Mouse (Mus musculus): ENCODE data around the gene Gm49325. TPM values are rescaled to one million over a fixed set of nuclear protein-coding genes. Genes with fewer than 3 reads are reported as not detected.

Gm49325 gene
- 10 to 100 TPM in 1 of 2 experiments, 1 to 10 TPM in 1; 10.0 to 11.4 TPM for total RNA-seq (2021)
- long read RNA-seq, experiment 1, partial matches to known transcripts: 0 of 1 reads
- long read RNA-seq, experiment 1, other reads (novel, unspliced or antisense): 1 of 1 reads
- long read RNA-seq, experiment 2, partial matches to known transcripts: 0 of 16 reads
- long read RNA-seq, experiment 2, other reads (novel, unspliced or antisense): 16 of 16 reads

- peak; percentile 99 for DNase-seq
These were observed at the start of gene Gm49325, which contains the start of gene Sumo3 for GRCm38 (mm10) chr10:77605908-77606826. Gene Gm49325, plus strand, starts transcription at chr10:77606197. Gene Sumo3, plus strand, starts transcription at chr10:77606097.

GRCm38 (mm10) chr10:77556631-77557030, 49.4 kb upstream of the Gm49325 start:
- DNase-seq: no peak

GRCm38 (mm10) chr10:77557641-77558040, 48.4 kb upstream of the Gm49325 start:
- DNase-seq: no peak

DNA sequence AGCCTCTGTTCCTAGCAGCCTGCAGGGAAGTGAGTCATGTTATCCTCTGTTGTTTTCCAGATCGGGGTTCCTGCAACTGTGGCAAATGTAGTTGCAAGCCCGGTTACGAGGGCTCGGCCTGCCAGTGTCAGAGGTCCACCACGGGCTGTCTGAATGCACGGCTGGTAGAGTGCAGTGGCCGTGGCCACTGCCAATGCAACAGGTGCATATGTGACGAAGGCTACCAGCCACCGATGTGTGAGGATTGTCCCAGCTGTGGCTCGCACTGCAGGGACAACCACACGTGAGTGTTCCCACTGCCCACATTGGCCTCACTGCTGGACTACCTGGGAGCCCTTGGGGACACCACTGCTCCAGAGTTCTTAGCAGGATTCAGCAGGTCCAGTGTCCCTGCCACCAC, 45.9 kb upstream of the Gm49325 start:
- no peak for DNase-seq

DNA sequence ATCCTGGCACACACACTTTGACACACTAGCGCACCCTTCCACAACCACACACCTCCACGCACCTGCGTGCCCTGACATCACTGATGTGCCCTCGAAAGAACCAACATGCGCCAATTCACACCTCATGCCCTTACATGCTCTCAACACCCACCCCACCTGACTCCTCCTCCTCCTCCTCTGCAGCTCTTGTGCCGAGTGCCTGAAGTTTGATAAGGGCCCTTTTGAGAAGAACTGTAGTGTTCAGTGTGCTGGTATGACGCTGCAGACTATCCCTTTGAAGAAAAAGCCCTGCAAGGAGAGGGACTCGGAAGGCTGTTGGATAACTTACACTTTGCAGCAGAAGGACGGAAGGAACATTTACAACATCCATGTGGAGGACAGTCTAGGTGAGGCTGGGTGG, 45.2 kb upstream of the Gm49325 start:
- no peak for DNase-seq

GRCm38 (mm10) chr10:77561508-77561907, 44.5 kb upstream of the Gm49325 start:
- no peak for DNase-seq

GRCm38 (mm10) chr10:77565005-77565404, 41.0 kb upstream of the Gm49325 start:
- no peak for DNase-seq

- peak; percentile 98 for DNase-seq
These were observed 39.3 kb upstream of the Gm49325 start for GRCm38 (mm10) chr10:77566651-77567050.

DNA sequence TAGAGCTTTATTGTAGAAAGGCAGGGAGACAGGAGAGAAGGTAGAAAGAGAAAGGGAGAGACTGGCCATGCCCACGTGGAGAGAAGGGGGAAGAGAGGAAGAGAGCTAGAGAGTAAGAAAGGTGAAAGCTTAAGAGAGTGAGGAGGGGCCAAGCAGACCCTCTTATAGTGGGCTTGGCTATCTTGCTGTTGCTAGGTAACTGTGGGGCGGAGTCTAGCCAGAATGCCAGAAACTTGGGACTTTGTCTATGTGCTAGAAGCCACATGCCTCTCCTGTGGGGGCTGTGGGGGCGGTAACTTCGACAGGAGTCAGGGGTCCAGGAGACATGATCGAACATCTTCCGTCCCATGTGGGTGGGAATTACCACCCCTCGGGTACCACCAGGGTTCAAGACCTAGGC, 36.5 kb upstream of the Gm49325 start:
- DNase-seq: no peak

GRCm38 (mm10) chr10:77569973-77570658, 35.9 kb upstream of the Gm49325 start:
- no peak for DNase-seq

DNA sequence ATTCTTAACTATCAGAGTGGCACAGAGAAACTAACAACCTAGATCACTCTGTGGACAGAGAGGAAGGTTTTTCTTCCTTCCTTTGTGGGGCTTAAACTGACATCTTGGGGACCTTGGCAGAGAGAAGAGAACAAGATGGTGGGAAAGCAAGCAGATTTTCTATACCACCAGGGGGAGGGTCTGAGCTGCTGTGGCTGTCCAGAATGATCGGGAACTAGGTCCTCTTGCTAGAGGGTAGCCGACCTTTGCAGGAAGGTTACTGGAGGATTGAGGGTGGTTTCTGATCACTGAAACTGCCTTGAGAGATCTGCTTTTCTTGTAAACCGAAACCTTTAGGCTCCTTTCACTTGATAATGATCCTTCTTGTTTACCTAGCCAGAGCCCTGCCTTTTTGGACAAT, 33.8 kb upstream of the Gm49325 start:
- no peak for DNase-seq

GRCm38 (mm10) chr10:77573162-77573561, 32.8 kb upstream of the Gm49325 start:
- no peak for DNase-seq

- no peak for DNase-seq
These were observed 25.7 kb upstream of the Gm49325 start for GRCm38 (mm10) chr10:77580027-77580920.

DNA sequence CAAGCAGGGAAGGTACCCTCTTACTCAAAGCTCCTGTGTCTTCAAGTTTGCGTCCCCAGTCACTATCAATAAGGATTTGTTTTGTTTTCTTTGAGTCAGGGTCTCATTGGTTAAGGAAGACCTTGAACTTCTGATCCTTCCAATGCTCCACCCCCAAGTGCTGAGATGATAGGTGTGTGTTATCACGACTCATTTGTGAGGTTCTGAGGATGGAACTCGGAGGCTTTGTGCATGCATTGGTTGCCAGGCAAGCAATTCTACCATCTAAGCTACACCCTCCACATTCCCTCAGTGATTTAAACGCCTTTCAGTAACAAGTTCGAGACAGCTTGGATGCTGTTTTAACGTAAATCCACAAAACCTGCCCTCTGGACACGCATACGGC, 25.0 kb upstream of the Gm49325 start:
- DNase-seq: no peak

DNA sequence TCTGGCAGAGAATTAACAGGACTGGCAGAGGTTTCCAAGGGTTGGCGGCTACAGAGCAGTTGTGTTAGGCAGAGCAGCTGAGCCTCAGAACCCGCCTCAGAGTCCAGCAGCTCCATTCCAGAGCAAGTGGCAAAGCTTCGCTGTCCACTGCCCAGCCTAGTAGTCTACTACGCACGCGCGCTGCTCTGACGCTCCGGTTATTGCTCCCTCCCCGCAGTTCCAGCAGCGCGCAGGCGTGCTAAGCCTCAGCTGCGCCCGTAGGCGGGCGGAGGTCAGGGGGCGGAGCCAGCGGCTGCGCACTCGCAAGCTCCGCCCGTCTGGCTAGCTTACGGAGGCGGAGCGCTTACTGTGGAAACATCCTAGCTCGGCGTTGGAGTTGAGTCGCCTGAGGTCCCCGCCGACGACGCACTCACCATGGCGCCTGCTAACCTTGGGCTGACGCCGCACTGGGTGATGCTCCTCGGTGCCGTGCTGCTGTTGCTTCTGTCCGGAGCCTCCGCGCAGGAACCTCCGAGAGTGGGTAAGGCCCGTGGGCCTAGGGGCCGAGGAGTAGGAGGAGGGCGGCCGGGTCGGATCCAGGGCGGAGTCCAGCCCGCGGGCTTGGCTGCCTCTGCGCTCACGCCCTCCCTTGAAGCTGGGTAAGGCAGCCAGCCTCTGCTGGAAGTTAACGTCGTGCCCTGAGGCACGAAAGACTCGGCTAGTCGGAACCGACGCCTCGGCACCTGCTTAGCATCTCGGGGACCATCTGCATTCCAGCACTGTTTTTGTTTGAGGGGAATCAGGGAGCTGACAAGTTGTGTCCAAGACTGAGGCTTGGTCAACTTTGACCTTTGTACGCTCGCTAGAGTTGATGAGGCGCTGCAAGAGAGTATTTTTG, 24.4 kb upstream of the Gm49325 start, which contains the start of gene Pttg1ip:
Pttg1ip (plus strand) TSS at position 313 of the 877 bp plus-strand sequence.
- peak; percentile 96 for DNase-seq

DNA sequence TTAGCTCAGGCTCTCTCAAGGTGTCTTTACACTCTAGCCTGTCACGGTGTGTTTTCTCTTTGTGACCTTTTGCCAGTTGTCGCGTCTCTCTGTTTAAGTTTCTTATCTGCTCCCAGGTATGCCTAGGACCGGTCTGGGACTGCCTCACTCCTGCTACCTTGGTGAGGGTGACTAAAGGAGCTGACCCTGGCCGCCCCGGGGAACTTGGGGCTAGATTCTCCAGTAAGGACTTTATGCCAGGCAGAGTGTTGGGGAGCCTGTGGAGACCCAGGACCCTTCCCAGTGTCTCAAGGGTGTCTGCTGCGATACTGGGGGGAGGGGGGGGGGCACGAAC, 23.7 kb upstream of the Gm49325 start:
- no peak for DNase-seq

- DNase-seq: no peak
These were observed 22.1 kb upstream of the Gm49325 start for GRCm38 (mm10) chr10:77583795-77584422.

DNA sequence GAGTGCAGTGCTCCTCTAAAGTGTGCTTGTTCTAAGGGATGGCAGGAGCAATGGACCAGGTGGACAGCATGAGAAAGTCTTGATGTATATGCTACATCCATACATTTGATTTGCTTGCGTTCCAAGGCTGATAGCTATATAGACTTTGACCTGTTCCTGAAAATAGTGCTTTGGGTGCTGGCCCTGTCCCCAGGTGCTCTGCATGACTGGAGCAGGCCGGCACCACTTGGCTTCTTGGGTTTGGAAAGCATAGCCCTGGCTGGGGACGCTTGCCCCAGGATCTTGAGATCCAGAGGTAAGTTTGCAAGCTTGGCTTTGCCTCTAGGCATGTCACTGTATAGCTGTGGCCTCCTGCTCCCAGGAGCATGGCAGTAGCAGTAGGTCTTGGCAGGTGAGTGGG, 19.4 kb upstream of the Gm49325 start:
- DNase-seq: no peak

DNA sequence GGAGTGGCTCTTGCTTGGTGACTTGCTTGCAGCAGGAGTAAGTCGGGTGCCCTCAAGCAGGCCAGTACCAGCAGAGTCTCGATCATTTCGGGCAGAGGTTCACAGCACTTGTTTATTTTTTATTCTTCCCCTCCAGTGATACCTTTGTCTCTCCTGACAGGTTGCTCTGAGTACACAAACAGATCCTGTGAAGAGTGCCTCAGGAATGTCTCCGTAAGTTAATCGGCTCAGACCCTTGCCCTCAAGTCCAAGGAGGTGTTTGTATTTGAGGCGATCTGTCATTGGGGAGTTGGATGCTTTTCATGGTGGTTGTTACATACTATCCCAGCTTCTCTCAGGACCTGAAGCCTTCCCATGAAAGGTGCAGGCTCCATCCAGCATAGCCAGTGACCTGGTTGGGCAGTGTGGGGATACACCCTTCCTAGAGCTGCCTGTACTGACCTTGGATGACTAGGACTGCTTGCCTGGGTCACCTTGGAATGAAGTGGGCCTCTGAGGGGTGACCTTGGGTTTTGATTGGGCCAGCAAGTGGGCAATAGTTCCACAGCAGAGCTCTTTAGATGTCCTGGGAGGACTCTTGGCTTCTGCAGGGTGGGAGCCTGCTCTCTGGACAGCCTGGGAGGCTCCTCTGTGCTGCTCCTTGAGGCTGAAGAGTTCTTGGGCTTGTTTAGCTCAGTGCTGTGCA, 18.8 kb upstream of the Gm49325 start:
- DNase-seq: no peak

DNA sequence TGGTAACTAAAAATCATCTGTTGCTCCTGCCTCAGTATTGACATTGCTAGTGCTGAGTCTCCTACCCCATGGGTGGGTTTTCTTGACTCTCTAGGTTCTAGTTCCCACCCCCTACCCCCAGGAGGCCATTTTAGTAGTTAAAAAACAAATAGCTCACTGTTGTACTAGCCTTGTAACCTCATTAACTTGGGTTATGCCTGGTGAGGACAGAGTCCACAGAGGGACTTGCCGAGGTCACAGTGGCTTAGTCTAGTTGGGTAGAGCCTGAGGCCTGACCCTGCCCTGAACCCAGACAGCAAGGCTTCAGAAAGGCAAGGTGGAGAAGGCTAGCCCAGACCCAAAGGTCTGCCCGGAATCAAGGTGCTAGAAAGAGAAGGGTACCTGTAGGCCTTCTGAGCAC, 18.0 kb upstream of the Gm49325 start:
- DNase-seq: no peak
